Mouse (Mus musculus): Measurements from ENCODE around the gene Ralgps1.

DNA sequence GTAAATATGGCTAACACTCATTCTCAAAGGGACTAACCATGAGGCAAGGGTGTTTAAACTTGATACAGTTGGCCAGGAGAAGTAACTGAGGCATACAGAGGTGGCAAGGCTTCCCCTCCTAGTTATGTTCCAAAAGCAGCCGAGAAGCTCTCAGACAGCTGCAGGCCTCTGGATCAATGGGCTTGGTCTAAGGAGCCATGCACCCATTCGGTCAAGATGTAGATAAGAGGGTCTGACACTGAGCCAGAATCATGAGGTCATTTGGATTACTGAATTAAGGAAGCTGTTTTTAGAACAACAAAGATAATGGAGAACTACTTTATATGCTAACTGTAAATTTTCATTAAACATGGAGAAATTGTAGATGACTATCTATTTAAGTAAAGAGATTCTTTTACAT is 244.0 kb downstream of the Ralgps1 start:
- no peak for TF ChIP-seq CTCF (IDR thresholded peaks at IDR 0.05; ENCODE audit: extremely low read depth, insufficient read depth, insufficient read length, insufficient replicate concordance)
- no peak for TF ChIP-seq POLR2A (IDR thresholded peaks at IDR 0.05; ENCODE audit: low read depth, low read length)

All from spleen, adult 2 months (tissue).